Mouse (Mus musculus) liver, embryonic 11.5 days (tissue): ENCODE results near the gene Nyap1. TPM values are rescaled to one million over a fixed set of nuclear protein-coding genes. Genes with fewer than 3 reads are reported as not detected.
"Not testable (repeated sequence)": the region's sequence is repeated elsewhere in the genome, so short reads cannot be mapped to it uniquely, and the experiment has no call there.

Source experiments
- ATAC-seq: fragments of 200-750 bp; cut with Nextera tagmentation; replicated peaks from 2 replicates; pipeline ENCODE4 v1.8.0; 2017; ENCODE audit warnings: moderate number of reproducible peaks, mild to moderate bottlenecking, moderate TSS enrichment, moderate library complexity; ENCODE audit not compliant: low FRiP score
- DNase-seq: peaks from one replicate; pipeline ENCODE4 v3.0.0-alpha.2; 2017; ENCODE audit warnings: low spot score
- H3K27ac ChIP-seq: fragments of 300-500 bp; sonication (generic); 2 replicates; pipeline ENCODE4 v1.5.1; 2014; ENCODE audit warnings: mild to moderate bottlenecking, low read depth, low read length, control low read depth
- H3K27me3 ChIP-seq: fragments of 300-500 bp; sonication (generic); replicated peaks from 2 replicates; pipeline ENCODE4 v1.6.1; 2014; ENCODE audit warnings: low read length, mixed read lengths; ENCODE audit not compliant: control insufficient read depth, insufficient read depth
- H3K36me3 ChIP-seq: fragments of 300-500 bp; sonication (generic); 2 replicates; pipeline ENCODE4 v1.6.1; 2014; ENCODE audit warnings: mild to moderate bottlenecking, low read length, moderate library complexity, mixed read lengths; ENCODE audit not compliant: control insufficient read depth, insufficient read depth
- H3K4me1 ChIP-seq: fragments of 300-500 bp; sonication (generic); replicated peaks from 2 replicates; pipeline ENCODE4 v1.6.1; 2014; ENCODE audit warnings: low read length, mixed read lengths; ENCODE audit not compliant: control insufficient read depth, insufficient read depth
- H3K4me2 ChIP-seq: fragments of 300-500 bp; sonication (generic); 2 replicates; pipeline ENCODE4 v1.6.1; 2014; ENCODE audit warnings: mild to moderate bottlenecking, control low read depth, moderate library complexity
- H3K4me3 ChIP-seq: fragments of 300-500 bp; sonication (generic); 2 replicates; pipeline ENCODE4 v1.5.1; 2014; ENCODE audit warnings: low read depth, low read length, control low read depth
- H3K9ac ChIP-seq: fragments of 300-500 bp; sonication (generic); 2 replicates; pipeline ENCODE4 v1.6.1; 2014; ENCODE audit warnings: low read depth, low read length, control low read depth
- H3K9me3 ChIP-seq: fragments of 300-500 bp; sonication (generic); 2 replicates; pipeline ENCODE4 v1.6.1; 2016; ENCODE audit warnings: low read length, inconsistent platforms, mixed read lengths; ENCODE audit not compliant: control insufficient read depth
- WGBS: fragments of 180-500 bp; shearing (Covaris S2); extraction: QIAGEN DNeasy Blood & Tissue Kit; methylation state at CpG from one replicate; pipeline ENCODE4 v1.1.7; 2014; 5-methylcytosine and 5-hydroxymethylcytosine counted together
- polyA plus RNA-seq: library from polyadenylated mRNA; unstranded; fragments of >200 nt; fragmentation: Nextera tagmentation; extraction: Ambion mirVana; gene quantifications from 2 replicates; pipeline ENCODE4 v1.2.1, GENCODE M21; 2014

The Nyap1 gene
- polyA plus RNA-seq, 1 experiment from 2014 or later = 0.43 TPM

DNA sequence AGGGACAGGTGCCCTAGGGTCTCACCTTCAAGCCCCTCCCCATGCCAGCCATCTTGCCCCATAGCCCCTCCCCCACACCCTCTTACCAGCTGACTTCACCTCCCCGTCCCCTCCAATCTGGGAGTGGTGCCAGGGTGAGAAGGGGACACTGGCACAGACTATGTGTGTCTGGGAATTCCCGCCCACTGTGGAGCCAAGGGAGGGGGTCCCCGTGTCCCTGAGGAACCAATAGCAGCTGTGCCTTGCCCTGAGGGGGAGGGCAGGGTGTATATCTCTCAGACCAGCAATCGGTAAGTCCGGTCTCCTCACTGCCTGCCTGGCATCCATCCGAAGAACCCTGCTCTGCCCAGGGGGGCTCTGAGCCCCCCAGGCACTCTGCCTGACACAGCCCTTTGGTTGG is 16.5 kb upstream of the Nyap1 start:
- Histone ChIP-seq H3K4me2 (no peak overlapping the region), H3K27me3 (no peaks in the 10 kb centered on the region), H3K9me3 (no peaks in the 10 kb centered on the region), H3K27ac (no peak overlapping the region), H3K9ac (no peak overlapping the region), H3K4me3 (no peak overlapping the region), H3K4me1 (no peaks in the 10 kb centered on the region; the same call in 1 of the 2 replicates), H3K36me3 (peaks cover 23% of the 10 kb centered on the region)
- no peak for ATAC-seq
- no peak for DNase-seq
- 84% methylated on average over 6 of the region's 6 CpGs for WGBS

DNA sequence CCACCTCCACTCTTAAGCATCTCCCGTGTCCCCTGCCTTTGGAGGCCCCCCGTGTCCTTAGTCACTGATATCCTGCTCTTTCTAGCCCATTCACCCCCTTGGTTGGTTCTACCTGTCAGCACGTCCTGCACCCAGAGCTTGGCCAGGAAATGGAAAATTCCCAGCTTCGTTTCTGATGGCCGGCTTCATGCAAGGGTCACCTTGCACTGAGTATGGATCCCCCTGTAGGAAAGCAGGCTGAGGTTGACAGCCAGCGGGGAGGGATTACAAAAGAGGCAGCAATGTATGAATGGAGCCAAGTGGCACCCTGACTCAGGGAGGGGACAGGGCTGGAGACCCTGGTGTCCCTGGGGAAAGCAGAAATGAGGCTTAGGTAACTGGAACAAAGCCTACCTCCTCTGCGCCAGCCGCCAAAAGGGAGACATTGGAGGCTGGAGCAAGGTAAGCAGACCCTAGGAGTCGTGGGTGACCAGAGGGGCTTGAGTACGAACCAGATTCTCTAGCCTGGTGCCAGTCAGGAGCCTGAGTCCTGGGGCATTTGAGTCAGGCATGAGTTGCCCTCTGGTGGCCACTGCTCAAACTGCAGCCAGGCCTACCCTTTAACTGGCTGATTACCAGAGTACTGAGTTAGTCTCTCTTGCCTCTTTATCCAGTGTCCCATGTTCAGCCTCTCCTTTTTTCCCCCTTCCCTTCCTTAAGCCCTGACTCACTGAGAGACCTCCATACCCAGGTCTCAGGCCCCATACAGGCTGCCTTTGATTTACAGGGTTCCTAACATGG is 15.7 kb upstream of the Nyap1 start:
- DNase-seq = peak; percentile 76
- Histone ChIP-seq H3K9ac (no peak overlapping the region), H3K4me3 (no peak overlapping the region), H3K9me3 (no peaks in the 10 kb centered on the region), H3K27me3 (no peaks in the 10 kb centered on the region), H3K4me2 (no peak overlapping the region), H3K36me3 (peaks cover 29% of the 10 kb centered on the region), H3K4me1 (no peaks in the 10 kb centered on the region; the same call in 1 of the 2 replicates), H3K27ac (no peak overlapping the region)
- no peak for ATAC-seq
- WGBS = 59% methylated on average over 10 of the region's 10 CpGs

DNA sequence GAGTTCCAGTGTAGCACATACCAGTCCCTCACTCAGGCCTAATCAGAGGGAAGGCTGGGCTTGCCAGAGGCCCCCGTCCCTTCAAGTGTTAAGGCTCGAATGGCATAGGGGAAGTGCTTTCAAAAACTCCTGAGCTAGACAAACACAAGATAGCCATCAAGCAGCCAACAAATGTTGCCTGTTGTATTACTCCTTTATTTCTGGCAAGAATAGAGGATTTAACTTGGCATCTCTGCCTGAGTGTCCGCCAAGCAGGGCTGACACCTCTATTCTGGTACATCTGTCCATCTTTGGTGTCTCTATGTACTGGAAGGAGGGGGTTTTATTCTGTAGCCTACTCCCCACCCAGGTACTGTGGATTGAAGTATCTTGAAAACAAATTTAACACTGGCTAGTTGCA is 14.7 kb upstream of the Nyap1 start:
- Histone ChIP-seq H3K36me3 (peaks cover 39% of the 10 kb centered on the region), H3K9ac (no peak overlapping the region), H3K4me2 (no peak overlapping the region), H3K4me3 (no peak overlapping the region), H3K9me3 (no peaks in the 10 kb centered on the region), H3K27ac (no peak overlapping the region), H3K4me1 (no peaks in the 10 kb centered on the region; the same call in 1 of the 2 replicates), H3K27me3 (no peaks in the 10 kb centered on the region)
- 70% methylated on average over 3 of the region's 3 CpGs for WGBS
- DNase-seq = no peak
- no peak for ATAC-seq

DNA sequence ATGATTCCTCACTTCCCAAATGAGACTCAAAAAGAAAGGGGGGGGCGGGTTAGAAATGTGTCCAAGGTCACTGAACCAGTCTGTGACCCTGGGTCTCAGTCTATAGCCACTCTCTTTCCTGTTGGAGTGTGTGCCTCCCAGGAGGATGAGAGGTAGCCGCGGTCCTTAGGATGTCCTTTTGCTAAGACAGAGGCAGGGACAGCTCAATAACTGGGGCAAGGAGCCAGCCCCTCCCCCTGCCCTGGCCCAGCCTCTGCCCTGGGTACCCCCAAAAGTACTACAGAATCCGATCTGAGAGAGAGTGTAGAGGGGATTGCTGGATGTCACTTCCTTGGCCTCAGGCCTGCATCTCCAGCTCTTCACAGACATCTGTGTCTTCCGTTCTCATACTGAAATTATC is 14.0 kb upstream of the Nyap1 start:
- 86% methylated on average over 5 of the region's 5 CpGs for WGBS
- Histone ChIP-seq H3K27ac (peak overlapping the region; percentile 38; the same call in 1 of the 2 replicates), H3K9ac (no peak overlapping the region), H3K4me2 (no peak overlapping the region), H3K4me1 (no peaks in the 10 kb centered on the region; the same call in 1 of the 2 replicates), H3K9me3 (no peaks in the 10 kb centered on the region), H3K36me3 (peaks cover 41% of the 10 kb centered on the region), H3K27me3 (no peaks in the 10 kb centered on the region), H3K4me3 (no peak overlapping the region)
- no peak for DNase-seq
- no peak for ATAC-seq

DNA sequence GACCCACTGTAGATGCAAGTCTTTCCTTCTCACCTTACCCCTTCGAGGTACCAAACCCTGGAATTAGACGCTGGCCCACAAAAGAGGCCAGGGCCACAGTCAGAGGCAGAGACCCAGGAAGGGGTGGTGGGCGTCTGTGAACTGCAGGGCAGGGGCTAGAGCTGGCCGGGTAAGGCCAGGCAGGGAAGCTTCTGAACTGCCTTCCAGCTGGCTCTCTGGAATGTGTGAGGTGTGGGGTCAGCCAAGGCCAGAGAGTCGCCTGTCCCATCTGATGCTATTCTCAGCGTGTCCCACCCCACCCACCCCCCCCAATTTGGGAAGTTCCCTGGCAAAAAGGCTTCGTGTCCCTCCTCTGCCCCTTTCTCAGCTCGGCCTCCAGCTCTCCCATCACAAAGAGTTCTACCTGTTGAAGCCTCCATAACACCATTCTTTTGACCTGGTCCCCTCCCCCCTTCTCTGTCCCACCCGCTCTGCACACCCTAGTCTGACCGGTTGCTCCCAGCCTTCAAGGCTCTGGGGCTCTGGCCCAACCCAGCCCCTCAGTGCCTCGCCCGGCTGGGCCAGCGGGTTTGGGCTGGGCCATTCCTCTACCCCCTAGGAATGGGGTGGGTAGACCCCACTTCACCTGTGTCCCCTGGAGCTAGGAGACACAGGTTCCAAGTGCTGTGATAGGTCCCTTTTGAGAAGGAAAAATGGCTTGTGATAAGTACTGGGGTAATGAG is 11.9 kb upstream of the Nyap1 start:
- no peak for ATAC-seq
- H3K4me3 ChIP-seq = no peak overlapping the region; the same call in 1 of the 2 replicates
- no peak overlapping the region for H3K9ac ChIP-seq
- no peak overlapping the region for H3K4me2 ChIP-seq
- no peaks in the 10 kb centered on the region for H3K9me3 ChIP-seq
- H3K27me3 ChIP-seq = no peaks in the 10 kb centered on the region
- peaks cover 30% of the 10 kb centered on the region for H3K36me3 ChIP-seq
- H3K4me1 ChIP-seq = peaks cover 15% of the 10 kb centered on the region
- WGBS = 81% methylated on average over 13 of the region's 13 CpGs
- DNase-seq = no peak
- H3K27ac ChIP-seq = no peak overlapping the region

DNA sequence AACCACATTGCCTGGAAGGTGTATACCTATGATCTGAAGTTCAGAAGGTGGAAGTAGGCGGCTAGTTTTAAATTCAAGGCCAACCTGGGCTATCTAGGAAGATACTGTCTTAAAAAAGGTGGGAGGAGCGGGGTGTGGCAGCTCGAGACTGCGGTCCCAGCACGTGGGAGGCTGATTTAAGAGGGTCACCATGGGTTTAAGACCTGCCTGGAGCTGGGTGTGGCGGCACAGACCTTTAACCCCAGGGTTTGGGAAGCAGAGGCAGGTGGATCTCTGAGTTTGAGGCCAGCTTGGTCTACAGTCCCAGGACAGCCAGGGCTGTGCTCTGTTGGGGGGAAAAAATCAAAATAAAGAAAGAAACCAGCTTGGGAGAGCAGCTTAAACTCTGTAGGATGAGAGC is 10.6 kb upstream of the Nyap1 start:
- Histone ChIP-seq H3K9ac (no peak overlapping the region), H3K4me1 (peaks cover 23% of the 10 kb centered on the region), H3K27me3 (no peaks in the 10 kb centered on the region), H3K4me3 (no peak overlapping the region), H3K9me3 (no peaks in the 10 kb centered on the region), H3K36me3 (peaks cover 28% of the 10 kb centered on the region), H3K4me2 (no peak overlapping the region), H3K27ac (no peak overlapping the region)
- no peak for ATAC-seq
- no peak for DNase-seq
- WGBS = 81% methylated on average over 6 of the region's 6 CpGs

DNA sequence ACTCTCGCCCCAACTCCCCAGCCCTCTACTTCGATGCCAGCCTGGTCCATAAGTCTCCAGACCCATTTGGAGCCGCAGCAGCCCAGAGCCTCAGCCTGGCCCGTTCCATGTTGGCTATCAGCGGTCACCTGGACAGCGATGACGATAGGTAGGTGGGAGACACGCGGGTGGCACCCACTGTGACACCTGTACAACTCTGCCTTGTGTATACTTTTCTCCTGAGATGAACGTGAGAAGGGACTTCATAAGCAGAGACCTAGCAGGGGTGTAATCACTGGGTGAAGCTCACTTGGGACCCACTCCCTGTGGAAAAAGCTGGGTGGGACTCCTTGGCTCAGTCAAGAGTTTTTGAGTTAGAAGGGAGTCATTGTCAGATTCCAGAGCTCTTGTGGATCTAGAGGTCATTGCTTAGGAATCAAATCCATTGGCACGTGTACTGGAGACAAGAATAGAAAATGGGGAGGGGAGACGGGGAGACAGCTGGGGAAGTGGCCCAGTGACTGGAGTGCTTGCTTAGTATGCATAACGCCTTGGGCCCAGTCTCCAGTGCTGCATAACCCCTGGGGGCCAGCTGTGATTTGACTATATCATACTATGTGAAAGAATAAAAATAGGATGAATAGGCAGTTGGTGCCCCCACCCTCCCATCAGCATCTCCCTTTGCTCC is 9.9 kb upstream of the Nyap1 start:
- WGBS = 95% methylated on average over 13 of the region's 13 CpGs
- Histone ChIP-seq H3K36me3 (peaks cover 28% of the 10 kb centered on the region), H3K4me3 (no peak overlapping the region), H3K9me3 (no peaks in the 10 kb centered on the region), H3K4me2 (no peak overlapping the region), H3K27ac (no peak overlapping the region), H3K9ac (no peak overlapping the region), H3K27me3 (no peaks in the 10 kb centered on the region), H3K4me1 (peaks cover 23% of the 10 kb centered on the region)
- no peak for DNase-seq
- no peak for ATAC-seq

DNA sequence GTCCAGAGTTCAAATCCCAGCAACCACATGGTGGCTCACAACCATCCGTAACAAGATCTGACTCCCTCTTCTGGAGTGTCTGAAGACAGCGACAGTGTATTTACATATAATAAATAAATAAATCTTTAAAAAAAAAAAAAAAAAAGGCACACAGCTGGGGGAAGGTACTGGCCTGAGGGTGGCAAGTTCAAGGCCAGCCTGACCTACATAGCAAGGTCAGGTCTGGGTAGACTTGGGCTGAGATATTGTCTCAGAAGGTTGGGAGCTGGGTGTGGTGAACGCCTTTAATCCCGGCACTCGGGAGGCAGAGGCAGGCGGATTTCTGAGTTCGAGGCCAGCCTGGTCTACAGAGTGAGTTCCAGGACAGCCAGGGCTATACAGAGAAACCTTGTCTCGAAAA is 8.8 kb upstream of the Nyap1 start:
- H3K4me3 ChIP-seq, ATAC-seq, H3K4me2 ChIP-seq, DNase-seq, H3K27ac ChIP-seq, H3K27me3 ChIP-seq, H3K9me3 ChIP-seq, H3K9ac ChIP-seq: not testable (repeated sequence)
- WGBS = 95% methylated on average over 6 of the region's 8 CpGs
- Histone ChIP-seq H3K36me3 (peaks cover 28% of the 10 kb centered on the region), H3K4me1 (peaks cover 27% of the 10 kb centered on the region)
